Mouse (Mus musculus) kidney, adult 10 weeks (tissue): ENCODE data around the gene Adam1b. TPM values are rescaled to one million over a fixed set of nuclear protein-coding genes. Genes with fewer than 3 reads are reported as not detected.

Source experiments
- polyA plus RNA-seq: library from polyadenylated mRNA; stranded (reverse); fragments of 350-450 nt; fragmentation: Illumina TruSeq; extraction: RNeasy Lipid Tissue Mini Kit (QIAGEN cat#74804); gene quantifications from one replicate; pipeline ENCODE4 v1.2.3, GENCODE M21; 2014; ENCODE audit warnings: low read depth, low replicate concordance

The Adam1b gene
- not detected for polyA plus RNA-seq

DNA sequence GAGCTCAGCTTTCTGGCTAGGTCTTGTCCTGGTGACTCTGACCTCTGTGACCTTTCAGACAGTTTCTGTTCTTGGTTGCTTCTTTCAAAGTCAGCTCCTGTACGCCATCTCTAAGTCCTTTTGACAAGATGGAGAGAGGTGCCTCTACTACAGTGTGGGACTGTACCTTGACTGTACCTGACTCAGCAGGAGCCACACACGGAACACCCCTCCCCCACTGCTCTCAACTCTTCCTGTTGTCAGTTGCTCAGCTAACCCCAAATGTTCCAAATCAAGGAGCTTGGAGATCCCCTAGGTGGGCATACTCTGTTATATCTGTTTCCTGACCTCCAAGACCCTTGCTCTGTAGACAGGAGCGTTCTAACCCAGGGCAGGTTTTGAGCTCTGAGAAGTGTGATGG lies at the start of gene Adam1b:
TSS of gene Adam1b (minus strand) at position 205 of the 400 bp plus-strand sequence.

DNA sequence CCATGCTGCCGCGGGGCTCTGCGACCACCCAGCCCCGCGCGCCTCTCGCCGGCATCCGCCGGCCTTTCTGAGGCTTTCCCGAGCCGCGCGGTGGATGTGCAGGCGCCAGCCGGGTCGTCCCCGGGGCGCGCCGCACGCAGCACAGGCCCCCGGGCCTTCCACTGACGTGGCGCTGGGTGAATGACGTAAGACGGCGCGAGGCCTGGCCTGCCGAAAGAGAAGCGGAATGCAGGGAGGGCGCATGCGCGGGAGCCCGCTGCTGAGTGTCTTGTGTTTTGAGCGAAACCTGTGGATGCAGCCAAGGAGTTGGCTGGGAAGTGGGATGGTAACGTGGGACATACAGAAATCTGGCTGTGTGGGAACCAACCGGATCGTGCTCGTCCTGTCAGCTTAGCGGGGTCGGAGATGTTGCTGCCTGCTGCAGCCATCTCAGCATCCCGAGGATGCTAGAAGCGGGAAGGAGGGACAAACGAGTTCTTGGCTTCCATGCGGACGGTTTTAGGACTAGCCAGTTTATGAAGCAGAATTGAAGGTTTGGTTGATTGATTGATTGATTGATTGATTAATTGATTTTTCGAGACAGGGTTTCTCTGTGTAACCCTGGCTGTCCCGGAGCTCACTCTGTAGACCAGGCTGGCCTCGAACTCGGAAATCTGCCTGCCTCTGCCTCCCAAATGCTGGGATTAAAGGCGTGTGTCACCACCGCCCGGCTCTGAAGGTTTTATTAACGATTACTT lies 42.7 kb upstream of the Adam1b start, which contains the start of gene Mapkapk5:
TSS of gene Mapkapk5 (minus strand) at position 113 of the 737 bp plus-strand sequence.

DNA sequence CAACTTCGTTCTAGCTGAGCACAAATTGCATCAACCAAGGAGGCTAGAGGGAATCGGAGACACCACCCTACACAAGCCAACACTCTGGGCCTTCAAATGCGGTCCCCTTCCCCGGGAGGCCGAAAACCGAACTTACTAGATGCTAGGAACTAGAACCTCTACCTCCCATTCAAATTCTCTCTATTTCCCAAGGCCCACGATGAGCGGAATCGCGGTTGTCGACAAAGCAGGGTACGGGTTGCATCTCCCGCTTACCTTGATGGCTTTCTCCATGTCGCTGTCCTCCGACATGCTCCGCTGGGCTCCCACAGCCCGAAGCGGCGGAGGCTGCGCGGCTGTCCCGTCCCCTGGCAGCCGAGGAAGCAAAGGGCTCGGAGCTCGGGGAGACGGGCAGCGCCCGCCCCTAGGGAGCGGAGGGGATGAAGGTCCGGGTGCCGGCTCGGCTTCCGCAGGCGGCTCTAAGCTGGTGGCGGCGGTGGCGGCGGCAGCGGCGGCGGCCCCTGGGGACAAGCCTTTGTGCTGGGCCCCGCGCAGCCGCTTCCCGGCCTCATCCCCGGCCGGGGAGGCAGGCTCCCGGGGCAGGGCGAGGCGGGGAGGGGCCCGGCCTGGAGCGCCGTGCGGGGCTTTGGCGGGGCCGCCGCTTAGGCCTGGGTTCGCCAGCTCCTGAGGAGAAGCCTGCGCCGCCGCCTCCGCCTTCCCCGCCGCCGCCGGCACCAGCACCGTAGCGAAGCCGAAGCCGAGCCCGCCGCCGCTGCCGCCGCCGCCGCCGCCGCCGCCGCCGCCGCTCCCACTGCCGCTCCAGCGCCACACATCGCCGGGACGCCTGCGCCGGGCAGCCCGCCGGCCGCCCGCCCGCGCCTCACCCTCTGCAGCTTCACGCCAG lies 41.9 kb upstream of the Adam1b start, which contains the start of the genes Adam1a and Gm42878:
TSS of gene Adam1a (minus strand) at position 573 of the 883 bp plus-strand sequence.
TSS of gene Gm42878 (minus strand) at position 573 of the 883 bp plus-strand sequence.

GRCm38 (mm10) chr5:121452026-121452869 lies 51.0 kb downstream of the Adam1b start, which contains the start of gene Erp29:
Erp29 (minus strand) TSS chr5:121452506.

GRCm38 (mm10) chr5:121451644-121452025 lies 51.6 kb downstream of the Adam1b start, which contains the start of gene Tmem116:
Tmem116 (plus strand) TSS chr5:121451893.

Other genes starting within 250 kb of the Adam1b start
- 10.9 TPM for gene Trafd1, start 117.8 kb downstream of the Adam1b start, polyA plus RNA-seq
- gene Naa25, start 105.5 kb downstream of the Adam1b start, polyA plus RNA-seq = 28.9 TPM
- gene Tmem116, start 51.5 kb downstream of the Adam1b start, polyA plus RNA-seq = 18.6 TPM
- gene Erp29, start 50.9 kb downstream of the Adam1b start, polyA plus RNA-seq = 19.7 TPM
- 0.81 TPM for gene Adam1a, start 42.0 kb upstream of the Adam1b start, polyA plus RNA-seq
- gene Gm42878, start 42.0 kb upstream of the Adam1b start, polyA plus RNA-seq = 1.0 TPM
- 63.1 TPM for gene Mapkapk5, start 42.5 kb upstream of the Adam1b start, polyA plus RNA-seq
- gene Aldh2, start 90.4 kb upstream of the Adam1b start, polyA plus RNA-seq = 10.7 TPM
- 18.6 TPM for gene Acad12, start 115.5 kb upstream of the Adam1b start, polyA plus RNA-seq
- 3.8 TPM for gene Acad10, start 157.1 kb upstream of the Adam1b start, polyA plus RNA-seq
- 45.7 TPM for gene Brap, start 157.1 kb upstream of the Adam1b start, polyA plus RNA-seq
- 185 TPM for gene Atxn2, start 207.9 kb upstream of the Adam1b start, polyA plus RNA-seq